Mouse (Mus musculus) spleen, adult 2 months (tissue): ENCODE data around the gene Atxn1l.

Experiments used
- CTCF ChIP-seq: fragments of 200-500 bp; IDR thresholded peaks from 2 replicates; pipeline ENCODE4 v1.5.1; 2011; ENCODE audit warnings: mild to moderate bottlenecking, inconsistent platforms; ENCODE audit not compliant: insufficient read depth, insufficient read length, insufficient replicate concordance; ENCODE audit errors: extremely low read depth
- POLR2A ChIP-seq: fragments of 200-500 bp; IDR thresholded peaks from 2 replicates; pipeline ENCODE4 v1.6.1; 2011; ENCODE audit warnings: low read depth, low read length, inconsistent platforms

DNA sequence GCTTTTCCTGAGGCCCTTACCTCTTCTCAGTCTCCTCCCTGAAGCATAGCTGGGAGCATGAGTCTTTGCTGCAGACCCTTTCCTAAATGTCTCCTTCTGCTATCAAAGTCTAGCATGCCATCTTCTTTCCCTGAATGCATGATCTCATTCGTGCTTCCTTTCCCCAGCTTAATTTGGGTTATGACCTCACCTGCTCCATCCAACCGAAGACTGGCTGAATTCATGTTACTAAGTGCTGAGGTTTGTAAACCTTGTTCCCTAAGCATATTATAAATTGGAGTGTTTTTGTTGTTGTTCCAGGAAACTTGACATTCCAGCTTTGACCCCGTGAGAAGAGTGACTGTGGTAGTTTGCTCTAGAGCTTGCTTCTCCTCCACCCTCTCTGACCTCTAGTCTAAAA lies 3.5 kb downstream of the Atxn1l start:
- TF ChIP-seq CTCF (no peak), POLR2A (no peak)
